Mouse (Mus musculus): ENCODE results near the gene Arid5b. TPM values are rescaled to one million over a fixed set of nuclear protein-coding genes. Genes with fewer than 3 reads are reported as not detected.

Gene Arid5b
- total and polyA plus RNA-seq, 2 experiments from 2014 or later, result 13.3 to 13.6 TPM

- H3K9ac ChIP-seq (replicated peaks; ENCODE audit: low read length, poor library complexity, severe bottlenecking), result no peak overlapping the region
- DNase-seq (ENCODE audit: low spot score) (no peak), ATAC-seq (ENCODE audit: low FRiP score) (no peak)
- H3K4me2 ChIP-seq (ENCODE audit: low read depth, low read length, poor library complexity, severe bottlenecking), result no peak overlapping the region
- no peaks in the 10 kb centered on the region for H3K36me3 ChIP-seq (ENCODE audit: insufficient read depth, low read length)
- 81% methylated on average over 4 of the region's 4 CpGs for whole genome bisulfite sequencing
- H3K27me3 ChIP-seq (ENCODE audit: insufficient read depth, low read length), result no peaks in the 10 kb centered on the region
- TF ChIP-seq CTCF (IDR thresholded peaks at IDR 0.05), result no peak
- peaks cover 7% of the 10 kb centered on the region; the same call in 1 of the 2 replicates for H3K4me1 ChIP-seq (ENCODE audit: insufficient read depth, low read length)
- H3K4me3 ChIP-seq (ENCODE audit: low read depth, low read length), result no peak overlapping the region
- H3K27ac ChIP-seq (ENCODE audit: low read depth, low read length), result no peak overlapping the region
- H3K9me3 ChIP-seq (ENCODE audit: low read length), result no peaks in the 10 kb centered on the region
These were observed 144.0 kb downstream of the Arid5b start for GRCm38 (mm10) chr10:68134549-68134948.

- Histone ChIP-seq H3K4me3 (ENCODE audit: low read depth, low read length) (no peak overlapping the region), H3K36me3 (ENCODE audit: insufficient read depth, low read length) (no peaks in the 10 kb centered on the region), H3K9me3 (ENCODE audit: low read length) (no peaks in the 10 kb centered on the region), H3K4me1 (ENCODE audit: insufficient read depth, low read length) (peaks cover 7% of the 10 kb centered on the region; the same call in 1 of the 2 replicates), H3K27me3 (ENCODE audit: insufficient read depth, low read length) (no peaks in the 10 kb centered on the region), H3K27ac (ENCODE audit: low read depth, low read length) (no peak overlapping the region), H3K9ac (replicated peaks; ENCODE audit: low read length, poor library complexity, severe bottlenecking) (no peak overlapping the region), H3K4me2 (ENCODE audit: low read depth, low read length, poor library complexity, severe bottlenecking) (no peak overlapping the region)
- no peak for TF ChIP-seq CTCF (IDR thresholded peaks at IDR 0.05)
- ATAC-seq (ENCODE audit: low FRiP score), result no peak
- WGBS, result 73% methylated on average over 5 of the region's 5 CpGs
- no peak for DNase-seq (ENCODE audit: low spot score)
These were observed 144.5 kb downstream of the Arid5b start for GRCm38 (mm10) chr10:68134071-68134470.

- no peak overlapping the region for H3K27ac ChIP-seq (ENCODE audit: low read depth, low read length)
- H3K4me1 ChIP-seq (ENCODE audit: insufficient read depth, low read length), result peaks cover 7% of the 10 kb centered on the region; the same call in 1 of the 2 replicates
- TF ChIP-seq CTCF (IDR thresholded peaks at IDR 0.05), result no peak
- no peak for ATAC-seq (ENCODE audit: low FRiP score)
- no peak overlapping the region for H3K9ac ChIP-seq (replicated peaks; ENCODE audit: low read length, poor library complexity, severe bottlenecking)
- H3K9me3 ChIP-seq (ENCODE audit: low read length), result no peaks in the 10 kb centered on the region
- no peaks in the 10 kb centered on the region for H3K27me3 ChIP-seq (ENCODE audit: insufficient read depth, low read length)
- H3K36me3 ChIP-seq (ENCODE audit: insufficient read depth, low read length), result no peaks in the 10 kb centered on the region
- H3K4me2 ChIP-seq (ENCODE audit: low read depth, low read length, poor library complexity, severe bottlenecking), result no peak overlapping the region
- no peak for DNase-seq (ENCODE audit: low spot score)
- no peak overlapping the region for H3K4me3 ChIP-seq (ENCODE audit: low read depth, low read length)
- WGBS, result 82% methylated on average over 9 of the region's 9 CpGs
These were observed 145.9 kb downstream of the Arid5b start for GRCm38 (mm10) chr10:68132636-68133035.

- H3K36me3 ChIP-seq (ENCODE audit: insufficient read depth, low read length), result no peaks in the 10 kb centered on the region
- H3K4me3 ChIP-seq (ENCODE audit: low read depth, low read length), result no peak overlapping the region
- no peak for TF ChIP-seq CTCF (IDR thresholded peaks at IDR 0.05)
- H3K4me2 ChIP-seq (ENCODE audit: low read depth, low read length, poor library complexity, severe bottlenecking), result no peak overlapping the region
- peaks cover 7% of the 10 kb centered on the region; the same call in 1 of the 2 replicates for H3K4me1 ChIP-seq (ENCODE audit: insufficient read depth, low read length)
- 89% methylated on average over 5 of the region's 5 CpGs for WGBS
- H3K27me3 ChIP-seq (ENCODE audit: insufficient read depth, low read length), result no peaks in the 10 kb centered on the region
- no peak for DNase-seq (ENCODE audit: low spot score)
- no peak overlapping the region for H3K9ac ChIP-seq (replicated peaks; ENCODE audit: low read length, poor library complexity, severe bottlenecking)
- no peak for ATAC-seq (ENCODE audit: low FRiP score)
- H3K9me3 ChIP-seq (ENCODE audit: low read length), result no peaks in the 10 kb centered on the region
- no peak overlapping the region for H3K27ac ChIP-seq (ENCODE audit: low read depth, low read length)
These were observed 146.4 kb downstream of the Arid5b start for GRCm38 (mm10) chr10:68132154-68132553.

- no peak overlapping the region for H3K9ac ChIP-seq (replicated peaks; ENCODE audit: low read length, poor library complexity, severe bottlenecking)
- no peaks in the 10 kb centered on the region for H3K27me3 ChIP-seq (ENCODE audit: insufficient read depth, low read length)
- no peaks in the 10 kb centered on the region for H3K9me3 ChIP-seq (ENCODE audit: low read length)
- no peak for TF ChIP-seq CTCF (IDR thresholded peaks at IDR 0.05)
- H3K4me3 ChIP-seq (ENCODE audit: low read depth, low read length), result no peak overlapping the region
- no peak overlapping the region for H3K27ac ChIP-seq (ENCODE audit: low read depth, low read length)
- no peaks in the 10 kb centered on the region for H3K36me3 ChIP-seq (ENCODE audit: insufficient read depth, low read length)
- 62% methylated on average over 7 of the region's 7 CpGs for WGBS
- H3K4me2 ChIP-seq (ENCODE audit: low read depth, low read length, poor library complexity, severe bottlenecking), result no peak overlapping the region
- H3K4me1 ChIP-seq (ENCODE audit: insufficient read depth, low read length), result peaks cover 5% of the 10 kb centered on the region; the same call in 1 of the 2 replicates
- DNase-seq (ENCODE audit: low spot score), result no peak
- no peak for ATAC-seq (ENCODE audit: low FRiP score)
These were observed 148.9 kb downstream of the Arid5b start for GRCm38 (mm10) chr10:68129651-68130050.

- Histone ChIP-seq H3K9ac (replicated peaks; ENCODE audit: low read length, poor library complexity, severe bottlenecking) (no peak overlapping the region), H3K4me2 (ENCODE audit: low read depth, low read length, poor library complexity, severe bottlenecking) (no peak overlapping the region), H3K9me3 (ENCODE audit: low read length) (no peaks in the 10 kb centered on the region), H3K27ac (ENCODE audit: low read depth, low read length) (no peak overlapping the region), H3K4me3 (ENCODE audit: low read depth, low read length) (no peak overlapping the region), H3K27me3 (ENCODE audit: insufficient read depth, low read length) (no peaks in the 10 kb centered on the region), H3K36me3 (ENCODE audit: insufficient read depth, low read length) (no peaks in the 10 kb centered on the region), H3K4me1 (ENCODE audit: insufficient read depth, low read length) (peaks cover 5% of the 10 kb centered on the region; the same call in 1 of the 2 replicates)
- WGBS, result 78% methylated on average over 3 of the region's 3 CpGs
- no peak for DNase-seq (ENCODE audit: low spot score)
- no peak for TF ChIP-seq CTCF (IDR thresholded peaks at IDR 0.05)
- no peak for ATAC-seq (ENCODE audit: low FRiP score)
These were observed 149.5 kb downstream of the Arid5b start for GRCm38 (mm10) chr10:68129009-68129408.
